Mouse (Mus musculus) limb, embryonic 14.5 days (tissue): Measurements from ENCODE around the gene Dhcr24. TPM values are rescaled to one million over a fixed set of nuclear protein-coding genes. Genes with fewer than 3 reads are reported as not detected.

Source experiments
- ATAC-seq: fragments of 200-750 bp; cut with Nextera tagmentation; 2 replicates; pipeline ENCODE4 v1.8.0; 2017; ENCODE audit warnings: low read depth, moderate number of reproducible peaks, moderate TSS enrichment; ENCODE audit not compliant: low FRiP score
- DNase-seq: peaks from one replicate; pipeline ENCODE4 v3.0.0-alpha.2; 2015; ENCODE audit warnings: low spot score
- H3K27ac ChIP-seq: fragments of 300-500 bp; sonication (generic); replicated peaks from 2 replicates; pipeline ENCODE4 v1.5.1; 2014; ENCODE audit warnings: low read depth, mild to moderate bottlenecking, low read length, moderate library complexity, mixed read lengths
- H3K27me3 ChIP-seq: fragments of 300-500 bp; sonication (generic); 2 replicates; pipeline ENCODE4 v1.6.1; 2014; ENCODE audit warnings: low read length, mixed read lengths; ENCODE audit not compliant: control insufficient read depth, insufficient read depth
- H3K36me3 ChIP-seq: fragments of 300-500 bp; sonication (generic); 2 replicates; pipeline ENCODE4 v1.6.1; 2014; ENCODE audit warnings: mild to moderate bottlenecking, low read length, moderate library complexity, mixed read lengths; ENCODE audit not compliant: control insufficient read depth, insufficient read depth
- H3K4me1 ChIP-seq: fragments of 300-500 bp; sonication (generic); 2 replicates; pipeline ENCODE4 v1.6.1; 2014; ENCODE audit warnings: antibody characterized with exemption, low read length, mixed read lengths; ENCODE audit not compliant: control insufficient read depth, insufficient read depth
- H3K4me2 ChIP-seq: fragments of 300-500 bp; sonication (generic); replicated peaks from 2 replicates; pipeline ENCODE4 v1.6.1; 2014; ENCODE audit warnings: low read depth, mild to moderate bottlenecking, low read length, moderate library complexity; ENCODE audit not compliant: severe bottlenecking
- H3K4me3 ChIP-seq: fragments of 300-500 bp; sonication (generic); replicated peaks from 2 replicates; pipeline ENCODE4 v1.5.1; 2014; ENCODE audit warnings: low read length
- H3K9ac ChIP-seq: fragments of 300-500 bp; sonication (generic); 2 replicates; pipeline ENCODE4 v1.6.1; 2014; ENCODE audit warnings: mild to moderate bottlenecking, low read depth, low read length, moderate library complexity; ENCODE audit not compliant: severe bottlenecking
- H3K9me3 ChIP-seq: fragments of 300-500 bp; sonication (generic); 2 replicates; pipeline ENCODE4 v1.6.1; 2016; ENCODE audit warnings: low read length; ENCODE audit not compliant: control insufficient read depth
- POLR2A ChIP-seq: fragments of 200-500 bp; IDR thresholded peaks from 2 replicates; pipeline ENCODE4 v1.8.0; 2012; ENCODE audit warnings: inconsistent platforms, mild to moderate bottlenecking, moderate library complexity, borderline replicate concordance; ENCODE audit not compliant: insufficient read depth, insufficient read length; ENCODE audit errors: extremely low read depth
- WGBS: fragments of 180-500 bp; shearing (Covaris S2); extraction: QIAGEN DNeasy Blood & Tissue Kit; methylation state at CpG from one replicate; pipeline ENCODE4 v1.1.7; 2014; 5-methylcytosine and 5-hydroxymethylcytosine counted together
- polyA plus RNA-seq, 2 experiments: library from polyadenylated mRNA; depleted of rRNA in 1 of 2; stranded (reverse) in 1 of 2; unstranded in 1 of 2; fragments of >200 nt; fragmentation: Nextera tagmentation in 1 of 2; extraction: Ambion mirVana in 1 of 2; gene quantifications; 2 replicates each; pipeline versions ENCODE4 v1.2.1 to v1.2.3; 2012 to 2014

Dhcr24 gene
- polyA plus RNA-seq, 2 experiments: 19.4 to 57.6 TPM

- ATAC-seq: no peak
- H3K9me3 ChIP-seq: no peaks in the 10 kb centered on the region
- no peak overlapping the region for H3K27ac ChIP-seq
- DNase-seq: no peak
- no peaks in the 10 kb centered on the region for H3K4me1 ChIP-seq
- H3K4me3 ChIP-seq: no peak overlapping the region
- no peak for TF ChIP-seq POLR2A
- 93% methylated on average over 10 of the region's 10 CpGs for WGBS
- no peak overlapping the region for H3K9ac ChIP-seq
- no peak overlapping the region for H3K4me2 ChIP-seq
- H3K27me3 ChIP-seq: peaks cover 27% of the 10 kb centered on the region
- no peaks in the 10 kb centered on the region for H3K36me3 ChIP-seq
These were observed 63.4 kb downstream of the Dhcr24 start for GRCm38 (mm10) chr4:106624271-106624670.

DNA sequence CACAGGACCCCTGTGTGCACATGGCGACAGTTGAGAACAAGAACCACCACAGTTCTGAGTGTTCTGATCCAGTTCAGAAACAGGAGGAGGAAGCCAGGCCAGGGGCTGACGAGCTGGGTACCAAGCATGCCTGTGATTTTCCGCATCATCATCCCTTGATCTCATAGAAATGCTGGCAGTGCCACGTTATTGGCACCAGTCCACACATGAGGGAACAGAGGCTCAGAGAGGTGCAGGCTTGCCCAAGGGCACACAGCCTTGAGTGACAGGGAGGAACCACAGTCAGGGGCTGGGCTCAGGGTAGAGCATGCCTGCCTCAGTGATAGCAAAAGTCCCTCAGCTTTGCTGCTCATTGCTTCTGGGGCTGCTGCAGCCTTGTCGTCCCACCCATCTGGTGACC lies 67.0 kb downstream of the Dhcr24 start:
- no peak overlapping the region for H3K4me2 ChIP-seq
- TF ChIP-seq POLR2A: no peak
- 76% methylated on average over 5 of the region's 5 CpGs for WGBS

DNA sequence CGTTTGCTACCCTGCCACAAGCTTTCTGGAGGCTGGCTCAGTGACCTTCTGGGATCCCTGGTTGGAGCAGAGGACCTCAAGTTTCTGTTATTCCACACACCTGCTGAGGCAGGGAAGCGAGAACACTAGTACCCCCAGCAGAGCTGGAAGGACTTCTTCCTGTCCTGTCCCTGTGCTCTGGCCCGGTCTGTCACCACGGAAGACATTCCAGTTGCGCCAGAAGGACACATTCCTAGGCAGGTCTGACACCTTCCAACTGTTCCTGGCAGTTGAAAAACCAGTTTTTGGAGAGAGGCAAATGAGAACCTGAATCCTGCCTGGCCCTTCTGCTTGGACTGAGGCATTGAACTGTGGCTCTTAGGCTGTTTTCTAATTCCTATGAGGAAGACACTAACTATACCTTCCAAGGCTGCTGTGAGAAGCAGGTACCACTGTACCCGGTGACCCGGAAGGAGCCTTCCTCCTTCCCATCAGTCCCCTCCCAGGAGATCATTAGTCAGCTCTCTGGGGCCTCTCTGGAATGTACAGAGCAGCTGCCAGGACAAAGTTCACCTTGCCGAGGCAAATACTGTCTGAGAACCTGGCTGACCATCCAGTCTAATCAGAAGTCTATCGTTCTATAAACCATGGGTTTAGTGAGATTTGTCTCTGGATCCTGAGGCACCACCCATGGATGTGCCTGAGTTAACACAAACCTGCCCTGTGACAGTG lies 68.0 kb downstream of the Dhcr24 start:
- H3K27ac ChIP-seq: no peak overlapping the region
- 39% methylated on average over 9 of the region's 9 CpGs for WGBS
- DNase-seq: no peak

More for the DNA sequence above, 67.0 kb downstream of the Dhcr24 start:
- H3K4me1 ChIP-seq: peaks cover 12% of the 10 kb centered on the region
- no peak overlapping the region for H3K27ac ChIP-seq
- DNase-seq (no peak), ATAC-seq (no peak)
- H3K36me3 ChIP-seq: no peaks in the 10 kb centered on the region
- H3K4me3 ChIP-seq: no peak overlapping the region
- peaks cover 12% of the 10 kb centered on the region for H3K27me3 ChIP-seq
- H3K9me3 ChIP-seq: no peaks in the 10 kb centered on the region
- no peak overlapping the region for H3K9ac ChIP-seq

DNA sequence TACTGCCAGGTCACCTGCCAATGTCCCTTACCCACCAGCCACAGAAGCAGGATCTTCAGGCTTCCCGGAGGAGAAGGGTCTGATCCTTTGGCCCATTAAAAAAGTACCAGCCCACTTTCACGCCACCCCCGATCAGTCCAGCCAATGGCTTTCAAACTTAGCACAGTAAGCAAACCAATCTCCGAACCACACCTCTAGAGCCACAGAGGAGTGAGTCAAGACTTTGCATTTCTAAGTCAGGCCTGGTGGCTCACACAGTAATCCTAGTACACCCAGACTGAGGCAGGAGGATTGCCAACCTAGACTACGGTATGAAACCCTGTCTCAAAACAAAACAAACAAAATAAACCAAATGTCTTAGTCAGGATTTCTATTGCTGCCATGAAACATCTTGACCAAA lies 68.5 kb downstream of the Dhcr24 start:
- no peaks in the 10 kb centered on the region for H3K27me3 ChIP-seq
- no peaks in the 10 kb centered on the region for H3K36me3 ChIP-seq
- no peak overlapping the region for H3K4me3 ChIP-seq
- WGBS: 61% methylated on average over 5 of the region's 5 CpGs
- ATAC-seq (no peak), DNase-seq (no peak)
- peaks cover 25% of the 10 kb centered on the region for H3K4me1 ChIP-seq
- no peak overlapping the region for H3K4me2 ChIP-seq
- no peaks in the 10 kb centered on the region for H3K9me3 ChIP-seq
- no peak overlapping the region for H3K9ac ChIP-seq
- TF ChIP-seq POLR2A: no peak
- H3K27ac ChIP-seq: no peak overlapping the region

More for the DNA sequence above, 68.0 kb downstream of the Dhcr24 start:
- no peak for ATAC-seq
- no peaks in the 10 kb centered on the region for H3K36me3 ChIP-seq
- TF ChIP-seq POLR2A: no peak
- peaks cover 21% of the 10 kb centered on the region for H3K4me1 ChIP-seq
- H3K4me3 ChIP-seq: no peak overlapping the region
- no peak overlapping the region for H3K9ac ChIP-seq
- no peak overlapping the region for H3K4me2 ChIP-seq
- H3K27me3 ChIP-seq: peaks cover 2% of the 10 kb centered on the region; the same call in 1 of the 2 replicates
- no peaks in the 10 kb centered on the region for H3K9me3 ChIP-seq

DNA sequence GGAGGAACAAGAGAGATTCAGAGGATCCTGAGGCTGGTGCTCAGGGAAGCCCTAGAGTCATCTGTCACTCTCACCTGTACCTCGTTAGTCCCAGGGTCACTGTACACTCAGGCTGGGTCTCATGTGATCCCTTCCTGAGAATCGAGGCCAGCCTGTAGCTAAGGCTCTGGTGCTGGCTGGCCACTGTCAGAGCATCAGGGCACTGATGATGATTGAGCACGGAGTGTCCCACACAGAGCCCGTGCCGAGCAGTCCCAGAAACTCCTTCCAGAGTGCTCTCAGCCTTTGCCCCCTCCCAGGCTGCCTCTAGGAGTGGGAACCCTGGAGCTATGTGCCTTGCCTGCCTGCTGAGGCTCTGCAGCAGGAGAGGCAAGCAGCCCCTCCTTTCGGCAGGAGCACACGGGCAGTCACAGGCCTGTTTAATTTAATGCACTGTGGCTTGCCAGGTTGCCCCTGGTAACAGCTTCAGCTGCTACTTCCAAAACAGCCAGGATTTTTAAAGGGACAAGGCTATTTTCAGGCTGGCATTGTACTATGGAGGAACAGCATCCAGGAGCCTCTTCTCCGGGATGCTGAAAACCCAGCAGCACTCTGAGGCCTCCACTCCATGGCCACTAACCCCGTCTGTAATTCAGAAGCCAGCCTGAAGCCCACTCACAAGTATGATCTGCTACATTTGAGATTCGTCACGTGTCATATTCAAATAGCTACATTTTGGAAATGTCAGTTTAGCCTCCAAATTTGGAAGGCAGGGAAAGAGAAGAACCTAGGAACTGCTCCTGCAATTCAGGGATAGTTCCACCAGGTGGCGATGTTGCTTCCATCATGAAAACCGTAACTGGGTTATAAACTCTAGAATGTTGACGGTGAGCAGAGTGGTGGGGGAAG lies 69.7 kb downstream of the Dhcr24 start:
- WGBS: 12% methylated on average over 14 of the region's 14 CpGs
- Histone ChIP-seq H3K4me1 (peaks cover 25% of the 10 kb centered on the region), H3K4me3 (no peak overlapping the region), H3K27me3 (no peaks in the 10 kb centered on the region), H3K36me3 (no peaks in the 10 kb centered on the region), H3K27ac (peak overlapping the region; percentile 71), H3K9ac (peak overlapping the region; percentile 40; the same call in 1 of the 2 replicates), H3K4me2 (peak overlapping the region; percentile 10; the same call in 1 of the 2 replicates), H3K9me3 (no peaks in the 10 kb centered on the region)
- TF ChIP-seq POLR2A: no peak
- peak; percentile 79 for ATAC-seq
- peak; percentile 81 for DNase-seq
